Mouse (Mus musculus) forebrain, embryonic 12.5 days (tissue): ENCODE results near the gene Gpr6. TPM values are rescaled to one million over a fixed set of nuclear protein-coding genes. Genes with fewer than 3 reads are reported as not detected.

ENCODE experiments used
- ATAC-seq: fragments of 200-750 bp; cut with Nextera tagmentation; 2 replicates; pipeline ENCODE4 v1.8.0; 2017; ENCODE audit warnings: moderate TSS enrichment; ENCODE audit not compliant: low FRiP score
- H3K27ac ChIP-seq: fragments of 300-500 bp; sonication (generic); 2 replicates; pipeline ENCODE4 v1.5.1; 2016; ENCODE audit warnings: mild to moderate bottlenecking
- H3K27me3 ChIP-seq: fragments of 300-500 bp; sonication (generic); 2 replicates; pipeline ENCODE4 v1.6.1; 2016; ENCODE audit warnings: mild to moderate bottlenecking
- H3K36me3 ChIP-seq: fragments of 300-500 bp; sonication (generic); replicated peaks from 2 replicates; pipeline ENCODE4 v1.6.1; 2016; ENCODE audit warnings: mild to moderate bottlenecking
- H3K4me1 ChIP-seq: fragments of 300-500 bp; sonication (generic); 2 replicates; pipeline ENCODE4 v1.6.1; 2016
- H3K4me2 ChIP-seq: fragments of 300-500 bp; sonication (generic); 2 replicates; pipeline ENCODE4 v1.6.1; 2016; ENCODE audit warnings: mild to moderate bottlenecking, moderate library complexity
- H3K4me3 ChIP-seq: fragments of 300-500 bp; sonication (generic); replicated peaks from 2 replicates; pipeline ENCODE4 v1.5.1; 2016; ENCODE audit warnings: mild to moderate bottlenecking
- H3K9ac ChIP-seq: fragments of 300-500 bp; sonication (generic); 2 replicates; pipeline ENCODE4 v1.6.1; 2016; ENCODE audit warnings: mild to moderate bottlenecking
- H3K9me3 ChIP-seq: fragments of 300-500 bp; sonication (generic); 2 replicates; pipeline ENCODE4 v1.6.1; 2016
- WGBS: fragments of 180-500 bp; shearing (Covaris S2); methylation state at CpG from one replicate; pipeline ENCODE4 v1.1.7; 2016; 5-methylcytosine and 5-hydroxymethylcytosine counted together
- polyA plus RNA-seq: library from polyadenylated mRNA; unstranded; fragments of >200 nt; fragmentation: Nextera tagmentation; extraction: Ambion mirVana; gene quantifications from 2 replicates; pipeline ENCODE4 v1.2.1, GENCODE M21; 2016

Gpr6 gene
- polyA plus RNA-seq, 1 experiment from 2014 or later: 0.24 TPM

GRCm38 (mm10) chr10:41038476-41038875 lies 33.6 kb downstream of the Gpr6 start:
- Histone ChIP-seq H3K4me3 (no peak overlapping the region), H3K36me3 (no peaks in the 10 kb centered on the region), H3K9ac (no peak overlapping the region), H3K9me3 (no peaks in the 10 kb centered on the region), H3K4me1 (peaks cover 11% of the 10 kb centered on the region), H3K4me2 (no peak overlapping the region), H3K27me3 (no peaks in the 10 kb centered on the region), H3K27ac (no peak overlapping the region)
- ATAC-seq: no peak
- 85% methylated on average over 6 of the region's 6 CpGs for WGBS

GRCm38 (mm10) chr10:41037722-41038121 lies 34.4 kb downstream of the Gpr6 start:
- H3K4me3 ChIP-seq: no peak overlapping the region
- no peak for ATAC-seq
- H3K9me3 ChIP-seq: no peaks in the 10 kb centered on the region
- no peaks in the 10 kb centered on the region for H3K27me3 ChIP-seq
- H3K4me2 ChIP-seq: no peak overlapping the region
- H3K36me3 ChIP-seq: no peaks in the 10 kb centered on the region
- no peak overlapping the region for H3K27ac ChIP-seq
- 77% methylated on average over 8 of the region's 8 CpGs for WGBS
- no peak overlapping the region for H3K9ac ChIP-seq
- peaks cover 11% of the 10 kb centered on the region for H3K4me1 ChIP-seq

- no peaks in the 10 kb centered on the region for H3K9me3 ChIP-seq
- no peak for ATAC-seq
- WGBS: 80% methylated on average over 7 of the region's 7 CpGs
- no peak overlapping the region for H3K27ac ChIP-seq
- no peak overlapping the region for H3K9ac ChIP-seq
- no peaks in the 10 kb centered on the region for H3K36me3 ChIP-seq
- H3K4me3 ChIP-seq: no peak overlapping the region
- H3K4me2 ChIP-seq: no peak overlapping the region
- H3K4me1 ChIP-seq: no peaks in the 10 kb centered on the region
- H3K27me3 ChIP-seq: no peaks in the 10 kb centered on the region
Measured at GRCm38 (mm10) chr10:41032811-41033210, 39.3 kb downstream of the Gpr6 start.

GRCm38 (mm10) chr10:41024860-41025259 lies 47.2 kb downstream of the Gpr6 start:
- H3K27me3 ChIP-seq: no peaks in the 10 kb centered on the region
- ATAC-seq: no peak
- WGBS: 55% methylated on average over 1 of the region's 1 CpGs
- no peak overlapping the region for H3K27ac ChIP-seq
- no peaks in the 10 kb centered on the region for H3K36me3 ChIP-seq
- no peaks in the 10 kb centered on the region for H3K9me3 ChIP-seq
- no peak overlapping the region for H3K9ac ChIP-seq
- H3K4me3 ChIP-seq: no peak overlapping the region
- H3K4me1 ChIP-seq: no peaks in the 10 kb centered on the region
- no peak overlapping the region for H3K4me2 ChIP-seq

GRCm38 (mm10) chr10:41024406-41024805 lies 47.7 kb downstream of the Gpr6 start:
- Histone ChIP-seq H3K9me3 (no peaks in the 10 kb centered on the region), H3K27me3 (no peaks in the 10 kb centered on the region), H3K4me2 (no peak overlapping the region), H3K4me1 (no peaks in the 10 kb centered on the region), H3K27ac (no peak overlapping the region), H3K36me3 (no peaks in the 10 kb centered on the region), H3K4me3 (no peak overlapping the region), H3K9ac (no peak overlapping the region)
- no peak for ATAC-seq
- WGBS: 48% methylated on average over 1 of the region's 1 CpGs

GRCm38 (mm10) chr10:41022226-41022625 lies 49.9 kb downstream of the Gpr6 start:
- Histone ChIP-seq H3K4me2 (no peak overlapping the region), H3K27me3 (no peaks in the 10 kb centered on the region), H3K27ac (no peak overlapping the region), H3K4me1 (no peaks in the 10 kb centered on the region), H3K36me3 (no peaks in the 10 kb centered on the region), H3K9me3 (no peaks in the 10 kb centered on the region), H3K9ac (no peak overlapping the region), H3K4me3 (no peak overlapping the region)
- WGBS: 93% methylated on average over 4 of the region's 4 CpGs
- no peak for ATAC-seq

Other genes with a start within 250 kb of the Gpr6 start
- gene Cdc40, start 189.0 kb downstream of the Gpr6 start, polyA plus RNA-seq: 38.1 and 40.6 TPM in 2 replicates
- 62.5 and 72.4 TPM in 2 replicates for gene Wasf1, start 188.8 kb downstream of the Gpr6 start, polyA plus RNA-seq
- gene Fig4, start 231.0 kb upstream of the Gpr6 start, polyA plus RNA-seq: 20.9 and 21.2 TPM in 2 replicates
- 0.06 and 0.11 TPM in 2 replicates for gene Ak9, start 231.7 kb upstream of the Gpr6 start, polyA plus RNA-seq